Mouse (Mus musculus) heart, adult 2 months (tissue): Measurements from ENCODE around the gene Zfp523. TPM values are rescaled to one million over a fixed set of nuclear protein-coding genes. Genes with fewer than 3 reads are reported as not detected.

Experiments used
- DNase-seq, 2 experiments: peaks; one replicate each; pipeline ENCODE4 v3.0.0; 2021
- H3K27ac ChIP-seq: fragments of 200-600 bp; 2 replicates; pipeline ENCODE4 v1.8.1; 2022
- H3K27me3 ChIP-seq: fragments of 200-500 bp; 2 replicates; pipeline ENCODE4 v1.6.1; 2012; ENCODE audit warnings: mild to moderate bottlenecking, low read length, inconsistent platforms, mixed read lengths; ENCODE audit not compliant: control insufficient read depth, insufficient read depth
- H3K36me3 ChIP-seq: fragments of 200-500 bp; 2 replicates; pipeline ENCODE4 v1.6.1; 2012; ENCODE audit warnings: low read length, inconsistent platforms; ENCODE audit not compliant: control insufficient read depth, insufficient read depth
- H3K4me1 ChIP-seq: fragments of 200-500 bp; 2 replicates; pipeline ENCODE4 v1.6.1; 2011; ENCODE audit warnings: low read length; ENCODE audit not compliant: control insufficient read depth, insufficient read depth
- H3K4me3 ChIP-seq: fragments of 200-600 bp; 2 replicates; pipeline ENCODE4 v1.8.1; 2022
- H3K79me2 ChIP-seq: fragments of 200-500 bp; replicated peaks from 2 replicates; pipeline ENCODE4 v1.6.1; 2012; ENCODE audit warnings: mild to moderate bottlenecking, inconsistent platforms, low read length, moderate library complexity, mixed read lengths; ENCODE audit not compliant: control insufficient read depth, insufficient read depth
- H3K9ac ChIP-seq: fragments of 200-500 bp; 2 replicates; pipeline ENCODE4 v1.6.1; 2012; ENCODE audit warnings: low read depth, mild to moderate bottlenecking, control low read depth, inconsistent platforms, low read length, mixed read lengths
- CTCF ChIP-seq: fragments of 200-600 bp; IDR thresholded peaks from 2 replicates; pipeline ENCODE4 v1.8.1; 2022; ENCODE audit warnings: antibody characterized with exemption, mild to moderate bottlenecking, moderate library complexity
- EP300 ChIP-seq: fragments of 200-500 bp; IDR thresholded peaks from 2 replicates; pipeline ENCODE4 v1.6.1; 2011; ENCODE audit warnings: low read depth, low read length, control low read depth; ENCODE audit not compliant: insufficient read depth
- POLR2A ChIP-seq: fragments of 200-500 bp; IDR thresholded peaks from 2 replicates; pipeline ENCODE4 v1.6.1; 2011; ENCODE audit warnings: mild to moderate bottlenecking, low read depth, low read length, control low read depth; ENCODE audit not compliant: insufficient read depth
- WGBS: fragments of 180-500 bp; shearing (Covaris S2); methylation state at CpG from one replicate; pipeline ENCODE4 v1.1.7; 2018; 5-methylcytosine and 5-hydroxymethylcytosine counted together
- intact Hi-C: fragments of 180-260 bp; cut with DNase I; formaldehyde crosslinking; loops from one replicate; pipeline ENCODE4 v1.15.1; 2025
- polyA plus RNA-seq: library from polyadenylated mRNA; depleted of rRNA; stranded (reverse); fragments of >200 nt; gene quantifications from 2 replicates; pipeline ENCODE4 v1.2.3, GENCODE M21; 2012
- total RNA-seq, 2 experiments: library from RNA; stranded (reverse); gene quantifications; 2 replicates each; pipeline ENCODE4 v1.2.3; 2021

Gene Zfp523
- total and polyA plus RNA-seq, 3 experiments = 12.4 to 30.8 (median 12.5) TPM

DNA sequence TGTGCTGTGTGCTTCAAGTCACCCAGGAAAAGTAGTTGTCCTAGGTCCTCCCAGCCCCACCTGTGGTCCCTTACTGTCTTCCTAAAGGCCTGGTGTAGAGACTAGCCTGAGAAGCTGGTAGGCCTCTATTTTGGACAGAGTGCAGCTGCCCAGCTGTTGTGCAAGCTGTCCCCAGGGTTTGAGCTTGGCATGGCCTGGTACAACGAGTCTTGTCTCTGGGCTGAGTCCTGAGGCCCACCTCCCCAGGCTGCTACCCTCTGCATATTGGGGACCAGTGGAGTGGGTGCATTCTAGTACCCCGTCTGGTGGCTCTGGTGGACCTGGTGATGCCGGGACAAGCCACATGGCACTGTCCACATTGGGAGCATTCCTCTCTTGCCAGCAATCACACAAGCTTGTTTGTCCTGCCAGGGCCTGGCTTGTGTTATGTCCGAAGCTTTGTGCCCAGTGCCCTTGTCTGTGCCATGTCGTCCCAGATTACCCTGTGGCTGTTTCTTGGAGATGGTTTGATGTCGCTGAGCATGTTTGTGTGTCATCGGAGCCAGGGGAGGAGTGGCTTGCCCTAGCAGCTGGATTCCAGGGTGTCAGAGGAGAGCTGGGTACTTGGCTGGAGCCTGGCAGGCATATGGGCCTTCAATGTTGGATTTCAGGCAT is 59.2 kb downstream of the Zfp523 start:
- no peak overlapping the region for H3K4me3 ChIP-seq

DNA sequence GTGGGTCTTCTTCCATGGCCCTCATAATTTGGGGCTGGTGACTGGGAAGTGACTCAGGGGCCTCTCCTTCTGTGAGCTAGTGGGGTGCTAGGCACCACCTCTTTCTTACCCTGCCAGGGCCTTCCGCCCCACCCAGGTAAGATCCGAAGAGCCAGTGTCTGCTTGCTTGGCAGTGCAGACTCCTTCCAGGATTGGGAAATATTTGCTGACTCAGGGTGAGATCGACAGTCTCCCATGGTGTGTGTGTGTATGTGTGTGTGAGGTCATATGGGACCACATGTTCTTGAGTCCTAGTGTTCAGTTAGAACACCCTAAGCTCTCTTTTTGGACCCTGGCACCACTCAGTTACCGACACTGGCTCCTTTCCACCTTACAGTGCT is 59.7 kb downstream of the Zfp523 start:
- whole genome bisulfite sequencing = 63% methylated on average over 4 of the region's 4 CpGs
- intact Hi-C loops = loop anchor here (5.0 kb wide), 1 partner anchor 36 kb away; no protein-coding TSS in a partner anchor

More for the DNA sequence above, 59.2 kb downstream of the Zfp523 start:
- 48% methylated on average over 7 of the region's 7 CpGs for WGBS
- TF ChIP-seq POLR2A (no peak), EP300 (peak; percentile 78; the same call in 1 of the 2 replicates)
- intact Hi-C loops = loop anchor here (5.0 kb wide), 1 partner anchor 36 kb away; no protein-coding TSS in a partner anchor
- Histone ChIP-seq H3K27me3 (no peaks in the 10 kb centered on the region), H3K4me1 (peaks cover 21% of the 10 kb centered on the region), H3K79me2 (no peaks in the 10 kb centered on the region; the same call in none of the 2 replicates), H3K9ac (no peak overlapping the region), H3K36me3 (no peaks in the 10 kb centered on the region), H3K27ac (peak overlapping the region; percentile 75)
- DNase-seq = peak; percentile 57 to 83

DNA sequence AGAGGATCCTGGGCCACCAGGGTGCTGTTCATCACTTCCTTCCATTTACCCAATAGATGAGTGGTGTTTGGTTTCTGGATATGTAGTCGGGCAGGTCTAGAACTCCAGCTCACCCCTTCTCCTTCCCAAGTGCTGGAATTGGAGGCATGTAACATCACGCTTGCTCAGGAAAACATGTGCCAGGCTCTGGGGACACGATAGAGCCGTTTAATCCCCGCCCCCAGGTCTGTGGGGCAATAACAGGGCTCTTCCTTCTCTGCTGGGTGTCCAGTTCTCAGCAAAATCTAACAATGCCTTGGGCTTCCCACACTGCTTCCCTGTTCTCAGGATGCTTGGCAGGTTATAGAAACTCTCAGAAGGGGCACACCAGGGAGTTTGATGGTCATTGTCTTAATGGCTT is 60.4 kb downstream of the Zfp523 start:
- 63% methylated on average over 5 of the region's 5 CpGs for WGBS
- no peak overlapping the region; the same call in 1 of the 2 replicates for H3K27ac ChIP-seq
- H3K36me3 ChIP-seq = no peaks in the 10 kb centered on the region

More for the DNA sequence above, 59.7 kb downstream of the Zfp523 start:
- peak overlapping the region; percentile 75 for H3K27ac ChIP-seq
- H3K79me2 ChIP-seq = no peaks in the 10 kb centered on the region; the same call in none of the 2 replicates
- H3K4me3 ChIP-seq = no peak overlapping the region
- peaks cover 21% of the 10 kb centered on the region for H3K4me1 ChIP-seq
- no peaks in the 10 kb centered on the region for H3K36me3 ChIP-seq
- H3K27me3 ChIP-seq = no peaks in the 10 kb centered on the region
- no peak overlapping the region for H3K9ac ChIP-seq
- no peak for DNase-seq
- TF ChIP-seq POLR2A = no peak
- TF ChIP-seq CTCF = no peak
- TF ChIP-seq EP300 = no peak

DNA sequence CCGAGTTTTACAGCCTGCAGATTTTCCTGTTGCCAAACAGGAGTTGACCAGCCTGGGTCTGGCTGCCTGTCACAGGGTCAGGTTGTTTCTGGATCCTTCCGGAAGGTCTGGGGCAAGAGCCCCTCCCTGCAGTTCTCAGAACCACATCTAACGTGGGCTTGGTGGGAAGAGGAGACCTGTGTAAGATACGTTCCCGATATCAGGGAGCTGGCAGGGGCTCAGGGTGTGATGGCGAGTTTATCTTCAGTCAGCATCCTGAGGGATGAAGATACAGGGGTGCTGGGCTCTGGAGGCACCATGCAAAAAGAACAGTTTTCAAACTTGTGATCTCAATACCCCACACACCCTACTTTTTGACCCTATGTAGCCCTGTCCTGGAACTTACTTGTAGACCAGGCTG is 60.9 kb downstream of the Zfp523 start:
- Histone ChIP-seq H3K4me3 (no peak overlapping the region), H3K79me2 (no peaks in the 10 kb centered on the region; the same call in none of the 2 replicates), H3K9ac (no peak overlapping the region), H3K27me3 (no peaks in the 10 kb centered on the region), H3K36me3 (no peaks in the 10 kb centered on the region), H3K27ac (no peak overlapping the region; the same call in 1 of the 2 replicates), H3K4me1 (peaks cover 21% of the 10 kb centered on the region)
- DNase-seq = no peak
- no peak for TF ChIP-seq CTCF
- no peak for TF ChIP-seq POLR2A
- TF ChIP-seq EP300 = no peak
- intact Hi-C loops = loop anchor here (5.0 kb wide), 1 partner anchor 34 kb away; no protein-coding TSS in a partner anchor
- 73% methylated on average over 6 of the region's 6 CpGs for WGBS

More for the DNA sequence above, 60.4 kb downstream of the Zfp523 start:
- no peak overlapping the region for H3K4me3 ChIP-seq
- H3K9ac ChIP-seq = no peak overlapping the region
- DNase-seq = no peak
- H3K4me1 ChIP-seq = peaks cover 21% of the 10 kb centered on the region
- no peaks in the 10 kb centered on the region; the same call in none of the 2 replicates for H3K79me2 ChIP-seq
- intact Hi-C loops = loop anchor here (5.0 kb wide), 1 partner anchor 35 kb away; no protein-coding TSS in a partner anchor
- TF ChIP-seq CTCF (no peak), POLR2A (no peak), EP300 (no peak)
- no peaks in the 10 kb centered on the region for H3K27me3 ChIP-seq

- Histone ChIP-seq H3K4me1 (peaks cover 15% of the 10 kb centered on the region), H3K27me3 (no peaks in the 10 kb centered on the region), H3K27ac (no peak overlapping the region), H3K36me3 (no peaks in the 10 kb centered on the region), H3K9ac (no peak overlapping the region), H3K79me2 (peaks cover 2% of the 10 kb centered on the region), H3K4me3 (no peak overlapping the region)
- no peak for TF ChIP-seq CTCF
- no peak for TF ChIP-seq EP300
- TF ChIP-seq POLR2A = no peak
- DNase-seq = no peak
- intact Hi-C loops = no loop called here
- WGBS = 69% methylated on average over 5 of the region's 5 CpGs
Observed at GRCm38 (mm10) chr17:28240846-28241245, 63.9 kb downstream of the Zfp523 start.

GRCm38 (mm10) chr17:28242296-28242695 is 65.4 kb downstream of the Zfp523 start:
- no peak for TF ChIP-seq CTCF
- TF ChIP-seq EP300 = no peak
- no peak for TF ChIP-seq POLR2A
- Histone ChIP-seq H3K27ac (no peak overlapping the region), H3K36me3 (no peaks in the 10 kb centered on the region), H3K9ac (no peak overlapping the region), H3K79me2 (peaks cover 2% of the 10 kb centered on the region), H3K4me1 (peaks cover 8% of the 10 kb centered on the region), H3K4me3 (no peak overlapping the region), H3K27me3 (no peaks in the 10 kb centered on the region)
- intact Hi-C loops = no loop called here
- DNase-seq = no peak
- 88% methylated on average over 6 of the region's 6 CpGs for WGBS
